Mouse (Mus musculus) lung, postnatal 0 days (tissue): ENCODE measurements at regions not wholly inside any gene's neighbourhood (a gene's known extent, or its start where the extent isn't known, plus 50 kb on each side); places are given as distances from the start of the nearest gene placed in this dataset.

ENCODE experiments used
- ATAC-seq: fragments of 200-750 bp; cut with Nextera tagmentation; 2 replicates; pipeline ENCODE4 v1.8.0; 2017; ENCODE audit warnings: moderate library complexity
- DNase-seq: peaks from one replicate; pipeline ENCODE4 v3.0.0-alpha.2; 2016; ENCODE audit warnings: low spot score
- H3K27ac ChIP-seq: fragments of 300-500 bp; sonication (generic); 2 replicates; pipeline ENCODE4 v1.5.1; 2014; ENCODE audit warnings: antibody characterized with exemption, mild to moderate bottlenecking, low read length, mixed read lengths
- H3K27me3 ChIP-seq: fragments of 300-500 bp; sonication (generic); replicated peaks from 2 replicates; pipeline ENCODE4 v1.6.1; 2014; ENCODE audit warnings: low read length, mixed read lengths; ENCODE audit not compliant: insufficient read depth
- H3K36me3 ChIP-seq: fragments of 300-500 bp; sonication (generic); 2 replicates; pipeline ENCODE4 v1.6.1; 2014; ENCODE audit warnings: low read length, mixed read lengths; ENCODE audit not compliant: insufficient read depth
- H3K4me1 ChIP-seq: fragments of 300-500 bp; sonication (generic); 2 replicates; pipeline ENCODE4 v1.6.1; 2014; ENCODE audit warnings: antibody characterized with exemption, low read depth, low read length, mixed read lengths; ENCODE audit not compliant: insufficient read depth
- H3K4me2 ChIP-seq: fragments of 300-500 bp; sonication (generic); replicated peaks from 2 replicates; pipeline ENCODE4 v1.6.1; 2014; ENCODE audit warnings: low read depth, mild to moderate bottlenecking, low read length, moderate library complexity, mixed read lengths
- H3K4me3 ChIP-seq: fragments of 300-500 bp; sonication (generic); 2 replicates; pipeline ENCODE4 v1.5.1; 2014; ENCODE audit warnings: low read depth, low read length
- H3K9ac ChIP-seq: fragments of 300-500 bp; sonication (generic); replicated peaks from 2 replicates; pipeline ENCODE4 v1.6.1; 2014; ENCODE audit warnings: low read depth, mild to moderate bottlenecking
- H3K9me3 ChIP-seq: fragments of 300-500 bp; sonication (generic); 2 replicates; pipeline ENCODE4 v1.6.1; 2016; ENCODE audit warnings: low read length, mixed read lengths
- CTCF ChIP-seq: IDR thresholded peaks from 2 replicates; pipeline ENCODE4 v1.5.1; 2016; ENCODE audit warnings: antibody characterized with exemption, mild to moderate bottlenecking
- EP300 ChIP-seq: IDR thresholded peaks from 2 replicates; pipeline ENCODE4 v1.6.1; 2016; ENCODE audit warnings: antibody characterized with exemption, mild to moderate bottlenecking, control low read depth
- WGBS: fragments of 180-500 bp; shearing (Covaris S2); extraction: QIAGEN DNeasy Blood & Tissue Kit; methylation state at CpG from one replicate; pipeline ENCODE4 v1.1.7; 2014; 5-methylcytosine and 5-hydroxymethylcytosine counted together

DNA sequence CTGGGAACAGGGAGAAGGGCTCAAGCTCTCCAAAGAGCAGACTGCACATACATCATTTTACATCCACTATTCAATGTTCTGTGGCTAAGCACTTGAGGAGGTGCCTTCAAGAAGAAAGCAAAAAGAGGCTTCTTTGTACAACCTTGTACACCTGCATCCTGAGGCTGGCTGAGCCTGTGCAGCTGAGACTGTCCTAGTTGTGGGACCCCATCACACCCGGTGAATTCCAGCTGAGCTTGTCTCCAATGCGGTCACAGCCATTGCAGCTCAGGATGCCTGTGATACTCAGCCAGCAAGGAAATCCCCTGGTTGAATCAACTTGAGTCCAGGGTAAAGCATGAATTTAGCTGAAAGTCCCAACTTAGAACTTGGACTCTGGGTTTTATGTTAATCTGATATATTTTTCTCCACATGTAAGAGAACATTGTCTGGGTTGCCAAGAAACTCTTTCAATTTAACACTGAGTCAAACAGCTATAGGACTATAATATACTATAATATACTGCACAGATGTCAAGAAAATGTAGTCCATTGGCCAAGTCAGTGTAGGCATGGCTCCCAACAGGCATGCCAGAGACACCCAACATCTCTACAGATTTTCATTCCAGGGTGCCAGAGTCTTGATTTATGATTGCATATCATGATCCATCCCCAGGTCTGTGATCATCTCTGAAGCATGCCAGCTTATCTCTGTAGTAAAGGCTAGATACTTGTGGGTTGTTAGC is 599.2 kb downstream of the Pard3 start:
- Histone ChIP-seq H3K36me3 (no peaks in the 10 kb centered on the region), H3K4me2 (no peak overlapping the region), H3K27me3 (no peaks in the 10 kb centered on the region), H3K4me1 (no peaks in the 10 kb centered on the region), H3K9me3 (no peaks in the 10 kb centered on the region), H3K9ac (no peak overlapping the region), H3K4me3 (no peak overlapping the region), H3K27ac (no peak overlapping the region)
- DNase-seq = no peak
- TF ChIP-seq EP300 (no peak), CTCF (no peak)
- WGBS = 85% methylated on average over 2 of the region's 2 CpGs
- ATAC-seq = no peak

DNA sequence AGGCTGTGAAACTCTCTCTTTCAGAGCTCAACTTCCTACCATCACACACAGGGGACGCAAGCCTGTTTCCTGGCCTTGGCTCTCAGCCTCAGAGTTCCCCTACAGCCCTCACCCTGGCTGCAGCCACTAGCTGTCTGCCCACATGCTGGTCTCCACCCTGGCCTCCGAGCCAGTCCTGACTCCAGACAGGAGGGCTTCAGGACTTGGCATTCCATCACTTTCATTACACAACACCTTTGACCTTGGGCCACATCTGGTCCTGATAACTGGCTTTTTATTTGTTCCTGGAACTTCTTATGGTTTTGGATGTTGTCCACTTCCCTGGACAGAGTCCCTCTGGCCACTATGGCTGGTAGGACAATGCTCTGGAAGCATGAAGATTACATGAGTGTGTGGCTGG is 602.9 kb downstream of the Pard3 start:
- Histone ChIP-seq H3K4me1 (no peaks in the 10 kb centered on the region), H3K4me2 (no peak overlapping the region), H3K36me3 (no peaks in the 10 kb centered on the region), H3K27me3 (no peaks in the 10 kb centered on the region), H3K9ac (no peak overlapping the region), H3K9me3 (no peaks in the 10 kb centered on the region), H3K4me3 (no peak overlapping the region), H3K27ac (no peak overlapping the region)
- no peak for ATAC-seq
- 41% methylated on average over 2 of the region's 2 CpGs for WGBS
- peak; percentile 22 for DNase-seq
- no peak for TF ChIP-seq EP300
- no peak for TF ChIP-seq CTCF

DNA sequence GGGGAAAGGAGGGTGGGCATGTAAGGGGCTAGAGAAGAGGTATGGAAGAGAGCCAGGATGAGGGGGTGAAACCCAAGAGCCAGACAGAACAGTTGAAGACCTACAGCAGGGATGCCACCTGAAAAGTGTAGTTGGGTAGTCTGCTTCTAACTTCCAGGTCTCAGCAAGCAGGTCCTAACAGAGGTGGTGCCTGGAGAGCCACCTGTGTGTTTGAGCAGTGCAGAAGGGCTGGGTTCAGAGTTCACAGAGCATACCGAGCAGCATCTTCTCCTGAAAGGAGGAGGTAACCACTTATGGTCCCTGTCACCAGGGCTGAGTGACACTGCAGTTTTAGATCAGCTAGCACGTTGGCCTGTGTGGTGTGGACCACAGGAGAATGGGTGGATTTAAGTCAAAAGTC is 605.3 kb downstream of the Pard3 start:
- Histone ChIP-seq H3K4me3 (no peak overlapping the region), H3K4me1 (no peaks in the 10 kb centered on the region), H3K27me3 (no peaks in the 10 kb centered on the region), H3K27ac (no peak overlapping the region), H3K9ac (no peak overlapping the region), H3K9me3 (no peaks in the 10 kb centered on the region), H3K4me2 (no peak overlapping the region), H3K36me3 (no peaks in the 10 kb centered on the region)
- DNase-seq (no peak), ATAC-seq (no peak)
- TF ChIP-seq CTCF = no peak
- no peak for TF ChIP-seq EP300
- WGBS = 40% methylated on average over 2 of the region's 2 CpGs

DNA sequence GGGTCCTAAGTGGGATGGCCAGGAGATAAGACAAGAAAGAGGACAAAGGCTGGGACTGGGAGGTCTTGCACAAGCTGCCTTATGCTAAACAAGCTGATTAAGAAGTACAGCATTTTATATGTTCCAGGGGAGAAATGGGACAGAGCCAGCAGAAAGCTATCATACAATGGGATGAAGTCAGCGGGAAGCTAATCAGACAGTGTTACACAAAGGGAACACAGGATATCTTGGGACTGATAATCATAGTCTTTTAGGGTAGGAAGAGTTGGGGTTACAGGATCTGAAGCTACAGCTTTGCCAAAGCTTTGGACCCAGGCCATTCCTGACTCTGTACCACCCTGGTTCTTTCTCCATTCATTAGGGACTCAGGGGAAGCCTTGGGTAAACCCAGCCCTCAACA is 610.4 kb downstream of the Pard3 start:
- no peak for TF ChIP-seq CTCF
- TF ChIP-seq EP300 = no peak
- H3K36me3 ChIP-seq = no peaks in the 10 kb centered on the region
- no peaks in the 10 kb centered on the region for H3K27me3 ChIP-seq
- no peaks in the 10 kb centered on the region for H3K4me1 ChIP-seq
- no peak overlapping the region for H3K9ac ChIP-seq
- H3K4me3 ChIP-seq = no peak overlapping the region
- DNase-seq (peak; percentile 51), ATAC-seq (peak; percentile 50)
- H3K27ac ChIP-seq = no peak overlapping the region
- WGBS = 52% methylated on average over 1 of the region's 1 CpGs
- no peaks in the 10 kb centered on the region for H3K9me3 ChIP-seq
- no peak overlapping the region for H3K4me2 ChIP-seq

DNA sequence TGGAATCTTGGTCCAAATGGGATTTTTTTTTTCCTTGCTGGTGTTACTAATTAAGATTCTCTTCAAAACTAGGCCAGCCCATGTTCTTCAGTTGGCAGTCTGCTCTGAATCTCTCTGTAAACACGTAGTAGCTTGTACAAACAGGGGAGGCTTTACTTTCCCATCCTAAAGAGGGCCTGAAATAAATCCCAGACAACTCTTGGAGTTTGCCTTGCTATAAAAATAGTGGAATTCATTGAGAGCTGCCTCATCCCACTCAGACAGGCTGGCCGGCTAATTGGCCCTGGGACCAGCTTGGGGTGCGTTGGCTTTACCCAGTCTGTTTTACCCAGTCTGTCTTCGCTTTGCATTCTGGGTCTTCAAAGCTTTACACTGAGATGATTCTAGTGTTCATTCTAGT is 611.7 kb downstream of the Pard3 start:
- Histone ChIP-seq H3K27me3 (no peaks in the 10 kb centered on the region), H3K27ac (no peak overlapping the region), H3K4me1 (no peaks in the 10 kb centered on the region), H3K9ac (no peak overlapping the region), H3K9me3 (no peaks in the 10 kb centered on the region), H3K4me2 (no peak overlapping the region), H3K36me3 (no peaks in the 10 kb centered on the region), H3K4me3 (no peak overlapping the region)
- ATAC-seq (no peak), DNase-seq (no peak)
- WGBS = 79% methylated on average over 4 of the region's 4 CpGs
- no peak for TF ChIP-seq EP300
- TF ChIP-seq CTCF = no peak

DNA sequence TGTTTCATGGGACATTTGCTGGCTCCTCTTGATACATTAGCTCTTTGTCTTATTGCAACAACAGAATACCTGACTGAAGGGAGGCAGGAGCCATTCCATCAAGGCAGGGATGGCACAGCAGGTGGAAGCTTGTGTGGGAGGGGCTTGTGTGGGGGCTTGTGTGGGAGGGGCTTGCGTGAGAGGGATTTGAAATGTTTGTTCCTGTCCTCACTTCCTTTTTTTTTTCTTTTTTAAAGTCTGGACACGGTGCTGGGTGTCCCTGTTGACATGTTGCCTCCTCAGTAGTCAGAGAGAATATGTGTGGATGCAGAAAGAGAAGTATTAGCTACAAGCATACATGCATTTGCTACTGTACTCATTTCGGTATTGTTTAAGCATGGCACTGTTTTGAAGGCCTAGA is 616.5 kb downstream of the Pard3 start:
- H3K27me3 ChIP-seq = no peaks in the 10 kb centered on the region
- no peaks in the 10 kb centered on the region for H3K9me3 ChIP-seq
- H3K9ac ChIP-seq = no peak overlapping the region
- H3K36me3 ChIP-seq = no peaks in the 10 kb centered on the region
- no peak for ATAC-seq
- TF ChIP-seq EP300 (no peak), CTCF (no peak)
- no peak overlapping the region for H3K4me3 ChIP-seq
- H3K27ac ChIP-seq = no peak overlapping the region
- WGBS = 53% methylated on average over 3 of the region's 3 CpGs
- no peak for DNase-seq
- no peaks in the 10 kb centered on the region for H3K4me1 ChIP-seq
- H3K4me2 ChIP-seq = no peak overlapping the region

DNA sequence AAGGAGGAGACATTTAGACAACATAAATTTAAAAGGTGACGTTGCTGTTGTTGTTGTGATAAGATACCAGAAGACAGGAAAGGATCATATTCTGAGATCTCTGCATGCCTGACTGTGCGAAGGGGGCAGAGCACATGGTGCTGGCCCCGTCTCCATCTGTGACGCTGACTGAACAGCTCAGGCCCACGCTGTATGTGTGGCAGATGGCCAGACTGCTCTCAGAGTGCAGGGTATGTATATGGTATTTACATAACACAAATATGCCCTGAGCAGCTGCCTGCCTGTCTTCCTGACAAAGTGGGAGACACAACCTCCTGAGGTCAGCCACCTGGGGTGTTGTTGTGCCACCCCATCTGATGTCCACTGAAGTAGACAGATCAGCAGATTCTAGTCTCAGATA is 620.5 kb downstream of the Pard3 start:
- Histone ChIP-seq H3K9me3 (no peaks in the 10 kb centered on the region), H3K27me3 (no peaks in the 10 kb centered on the region), H3K27ac (no peak overlapping the region), H3K4me1 (no peaks in the 10 kb centered on the region), H3K9ac (no peak overlapping the region), H3K4me2 (no peak overlapping the region), H3K4me3 (no peak overlapping the region), H3K36me3 (no peaks in the 10 kb centered on the region)
- no peak for TF ChIP-seq EP300
- TF ChIP-seq CTCF = no peak
- 35% methylated on average over 5 of the region's 5 CpGs for WGBS
- DNase-seq = no peak
- no peak for ATAC-seq
